Mouse (Mus musculus): Measurements from ENCODE around the gene Sgpp1.
"Not testable (repeated sequence)": the region's sequence is repeated elsewhere in the genome, so short reads cannot be mapped to it uniquely, and the experiment has no call there.

Gene Sgpp1

DNA sequence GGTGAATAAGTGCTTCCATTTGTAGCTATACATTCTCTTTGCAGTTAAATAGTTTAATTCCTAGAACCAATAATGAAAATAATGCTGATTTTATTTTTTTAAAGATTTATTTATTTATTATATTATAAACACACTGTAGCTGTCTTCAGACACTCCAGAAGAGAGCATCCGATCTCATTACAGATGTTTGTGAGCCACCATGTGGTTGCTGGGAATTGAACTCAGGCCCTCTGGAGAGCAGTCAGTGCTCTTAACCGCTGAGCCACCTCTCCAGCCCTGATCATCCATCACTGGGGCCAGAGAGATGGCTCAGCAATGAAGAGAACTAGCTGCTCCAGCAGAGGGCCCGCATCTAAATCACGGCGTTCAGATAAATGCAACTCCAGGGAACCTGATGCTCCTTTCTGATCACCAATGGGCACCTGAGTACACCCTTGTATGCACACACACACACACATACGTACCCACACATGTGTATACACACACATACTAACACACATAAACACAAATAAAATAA lies 3.5 kb downstream of the Sgpp1 start:
- peak in 1 of 2 experiments; percentile 11 for DNase-seq

DNA sequence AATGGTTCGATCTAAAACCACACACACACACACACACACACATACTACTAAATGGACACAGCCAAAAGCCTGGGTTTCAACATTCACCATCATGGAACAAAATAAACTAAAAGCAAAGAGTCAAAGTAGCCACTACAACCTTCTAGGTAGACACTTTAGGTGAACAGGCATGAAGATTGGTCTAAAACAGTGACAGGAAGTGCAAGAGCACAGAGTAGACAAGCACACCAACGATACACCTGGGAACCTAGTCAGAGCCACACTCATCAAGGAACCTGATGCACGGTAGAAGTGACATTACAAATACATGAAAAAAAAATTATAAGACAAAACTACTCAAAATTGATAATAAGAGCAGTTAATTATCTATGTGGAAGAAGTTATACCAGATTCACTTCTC lies 4.0 kb downstream of the Sgpp1 start:
- no peak for DNase-seq

DNA sequence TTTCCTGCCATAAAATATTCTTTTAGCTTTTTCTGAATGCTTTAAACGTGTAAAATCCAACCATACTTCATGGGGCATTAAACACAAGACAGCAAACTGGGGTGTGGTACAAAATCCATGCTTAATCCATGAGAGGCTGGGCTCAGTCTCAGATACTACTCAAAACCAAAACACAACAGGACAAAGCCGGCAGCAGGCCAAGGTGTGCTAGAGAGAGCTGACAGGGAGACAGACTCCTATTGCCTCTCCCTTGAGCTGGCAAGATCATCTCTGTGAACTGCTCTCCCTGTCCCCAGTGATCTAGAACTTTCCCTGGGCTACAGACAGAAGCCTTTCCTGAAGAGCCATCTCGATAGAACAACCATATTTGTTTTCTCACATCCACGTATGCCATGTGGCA lies 5.1 kb downstream of the Sgpp1 start:
- peak in 1 of 2 experiments; percentile 13 for DNase-seq

DNA sequence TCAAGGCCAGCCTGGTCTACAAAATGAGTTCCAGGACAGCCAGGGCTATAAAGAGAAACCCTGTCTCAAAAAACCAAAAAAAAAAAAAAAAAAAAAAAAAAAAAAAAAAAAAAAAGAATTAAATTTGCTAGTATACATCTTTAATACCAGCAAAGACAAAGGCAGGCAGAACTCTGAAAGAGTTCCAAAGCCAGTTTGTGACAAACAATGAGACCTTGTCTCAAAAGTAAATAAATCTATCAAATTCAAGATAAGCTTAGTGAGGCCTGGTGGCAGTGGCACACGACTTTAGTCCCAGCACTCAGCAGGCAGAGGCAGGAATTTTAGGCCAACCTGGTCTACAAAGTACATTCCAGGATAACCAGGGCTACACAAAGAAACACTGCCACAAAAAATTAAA lies 5.7 kb downstream of the Sgpp1 start:
- no peak for DNase-seq

DNA sequence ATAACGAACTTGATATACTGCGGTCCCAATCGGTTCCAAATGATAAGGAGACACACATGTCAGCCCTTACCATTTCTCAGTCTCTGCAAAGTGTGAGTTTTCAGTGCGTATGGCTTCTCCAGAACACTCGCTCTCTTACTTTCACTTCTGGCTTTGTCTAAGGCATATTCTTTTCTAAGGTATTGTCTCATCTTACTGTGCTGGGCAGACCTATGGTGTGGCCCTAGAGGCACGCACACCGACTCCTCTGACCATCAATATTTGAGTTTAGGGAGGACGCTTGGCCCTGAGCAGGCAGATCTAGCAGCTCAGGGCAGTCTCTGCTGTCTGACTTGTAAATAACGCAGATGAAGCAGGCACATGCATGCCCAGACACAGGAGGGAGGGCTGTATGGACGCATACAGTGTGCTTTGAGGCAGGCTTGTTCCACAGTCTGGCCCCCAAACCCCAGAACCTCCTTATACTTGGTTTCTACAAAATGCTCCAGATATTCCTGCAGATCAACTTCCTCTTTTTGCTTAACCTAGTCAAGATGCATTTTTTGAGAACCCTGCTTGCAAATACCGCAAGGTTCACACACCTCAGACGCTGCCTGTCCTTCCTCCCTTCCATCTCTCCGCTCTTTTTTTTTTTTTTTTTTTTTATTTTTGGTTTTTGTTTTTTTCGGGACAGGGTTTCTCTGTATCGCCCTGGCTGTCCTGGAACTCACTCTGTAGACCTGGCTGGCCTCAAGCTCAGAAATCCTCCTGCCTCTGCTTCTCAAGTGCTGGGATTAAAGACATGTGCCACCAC lies 8.0 kb downstream of the Sgpp1 start:
- no peak for DNase-seq

DNA sequence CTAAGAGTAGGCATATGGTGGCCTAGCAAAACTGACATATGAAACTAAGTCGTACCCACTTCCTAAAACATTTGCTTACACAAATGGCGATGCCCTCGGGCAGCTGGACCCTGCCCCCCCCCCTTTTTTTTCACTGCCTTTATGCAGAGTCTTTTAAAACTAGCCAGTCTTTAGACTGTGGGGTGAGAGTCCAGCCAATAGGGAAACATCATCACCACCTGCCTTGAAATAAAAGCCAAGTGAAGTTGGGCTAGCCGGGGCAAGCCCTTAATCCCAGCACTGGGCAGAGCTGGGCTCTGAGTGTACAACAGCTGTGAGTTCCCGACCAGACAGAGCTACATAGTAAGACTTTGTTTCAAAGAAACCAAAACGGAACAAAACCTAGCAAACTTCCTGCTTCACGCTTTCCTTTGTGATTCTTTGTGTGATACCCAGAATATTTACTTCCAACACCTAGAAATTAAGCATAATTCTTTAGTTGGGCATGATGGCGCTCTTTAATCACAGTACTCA lies 9.1 kb downstream of the Sgpp1 start:
- no peak for DNase-seq

DNA sequence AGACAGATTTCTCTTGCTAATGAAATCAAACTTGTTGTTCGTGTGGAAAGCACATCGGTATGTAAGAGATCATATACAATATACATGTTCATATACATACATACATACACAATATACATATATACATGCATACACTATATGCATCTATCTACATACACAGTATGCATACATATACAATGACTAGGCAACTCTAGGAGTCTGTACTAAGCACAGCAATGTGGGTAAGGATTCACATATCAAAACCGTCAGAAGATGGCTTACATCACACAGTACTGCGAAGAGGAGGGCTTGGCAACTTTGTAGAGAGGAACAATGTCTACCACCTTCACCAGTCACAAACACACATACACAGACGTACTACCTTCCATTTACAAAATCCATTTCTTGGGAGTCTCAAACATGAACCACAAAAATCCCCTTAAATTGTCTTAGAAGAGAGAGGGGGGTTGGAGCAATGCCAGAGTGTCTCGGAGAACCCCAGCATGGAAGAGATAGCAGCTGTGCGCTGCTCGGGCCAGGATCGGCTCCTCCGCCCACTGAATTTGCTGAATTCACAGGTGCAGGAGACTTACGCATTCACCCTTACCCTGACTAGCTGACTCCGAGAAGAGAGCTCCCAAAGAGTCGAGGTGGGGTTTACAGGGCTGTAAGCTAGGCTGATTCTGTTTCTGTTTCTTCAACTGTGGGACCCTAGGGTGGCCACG lies 10.8 kb downstream of the Sgpp1 start:
- no peak for DNase-seq

DNA sequence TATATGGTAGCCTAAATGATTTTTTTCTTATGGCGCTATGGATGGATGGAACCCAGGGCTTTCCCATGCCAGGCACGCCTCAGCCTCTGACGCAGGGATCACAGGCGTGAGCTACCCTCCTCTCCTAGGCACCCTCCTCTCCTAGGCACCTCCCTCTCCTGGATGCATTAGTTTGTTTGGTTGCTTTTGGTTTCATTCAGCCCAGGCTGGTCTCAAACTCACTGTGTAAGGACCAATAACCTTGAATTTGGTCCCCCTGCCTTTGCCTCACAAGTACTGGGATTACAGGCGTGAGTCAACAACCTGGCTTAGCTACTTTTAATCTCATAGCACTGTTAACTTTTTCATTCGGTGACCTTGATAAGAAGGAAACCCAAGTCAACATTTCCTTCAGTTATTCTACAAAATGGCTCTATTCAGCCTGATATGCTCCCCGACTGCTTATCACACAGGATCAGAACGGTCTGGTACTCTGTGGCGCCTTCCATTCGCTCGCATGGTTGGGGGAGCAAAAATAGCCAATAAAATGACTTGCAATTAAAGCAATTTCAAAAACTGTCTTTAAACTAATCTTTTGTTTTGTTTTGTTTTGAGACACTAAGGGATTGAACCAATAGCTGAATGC lies 11.6 kb downstream of the Sgpp1 start:
- no peak for DNase-seq

DNA sequence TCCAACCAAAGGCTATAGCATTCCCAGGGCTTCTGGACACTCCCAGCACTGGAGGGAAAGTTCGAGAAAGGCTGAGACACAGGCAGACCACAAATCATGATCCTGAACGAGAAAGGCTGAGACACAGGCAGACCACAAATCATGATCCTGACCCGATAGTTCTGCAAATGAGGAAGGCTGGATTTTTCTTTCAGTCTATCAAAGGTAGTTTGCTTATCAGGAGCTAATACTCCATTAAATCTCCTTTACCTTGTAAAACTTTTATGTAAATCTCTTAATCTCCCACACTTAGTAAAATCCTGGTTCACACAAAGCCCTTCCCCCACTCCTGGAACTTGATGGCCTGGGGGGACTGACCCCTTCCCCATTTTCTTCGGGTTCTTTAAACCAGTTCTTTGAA lies 13.6 kb downstream of the Sgpp1 start:
- DNase-seq: no peak

DNA sequence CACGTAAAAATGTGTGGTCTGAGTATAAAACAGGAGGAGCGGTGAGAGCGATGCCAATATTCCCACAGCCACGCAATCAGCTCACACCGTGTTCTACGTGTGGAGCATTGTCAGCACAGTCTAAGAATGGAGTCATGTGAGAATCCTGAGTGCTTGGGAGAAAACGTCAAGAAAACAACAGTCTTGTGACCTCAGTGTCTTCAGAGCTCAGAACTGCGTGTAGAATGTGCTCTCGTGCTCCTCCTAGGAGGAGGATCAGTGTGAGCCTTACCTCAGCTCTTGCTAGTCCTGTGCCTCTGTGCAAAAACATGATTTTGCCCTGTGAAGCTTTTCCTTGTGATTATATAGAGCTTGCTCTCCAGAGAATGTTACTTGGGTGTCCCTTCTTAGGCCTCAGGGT lies 14.5 kb downstream of the Sgpp1 start:
- no peak for DNase-seq

DNA sequence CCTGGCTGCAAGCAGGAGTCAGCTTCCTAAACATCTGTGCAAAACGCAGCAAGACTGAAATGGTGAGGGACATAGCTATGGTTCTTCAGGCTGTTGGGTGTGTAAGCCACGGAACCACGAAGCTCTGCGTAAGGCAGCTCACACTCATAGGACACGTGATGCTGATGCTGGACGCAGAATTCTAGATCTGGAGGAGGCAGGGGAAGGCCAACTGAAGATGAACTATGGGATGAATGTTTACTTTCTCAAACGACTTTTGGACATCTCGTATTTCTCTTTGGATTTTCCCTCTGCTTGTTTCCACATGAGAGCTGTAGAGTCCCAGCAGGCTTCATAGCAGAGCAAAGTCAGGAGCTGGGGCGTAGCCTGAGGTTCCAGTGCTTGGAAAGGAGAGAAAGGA lies 21.9 kb downstream of the Sgpp1 start:
- DNase-seq: no peak

DNA sequence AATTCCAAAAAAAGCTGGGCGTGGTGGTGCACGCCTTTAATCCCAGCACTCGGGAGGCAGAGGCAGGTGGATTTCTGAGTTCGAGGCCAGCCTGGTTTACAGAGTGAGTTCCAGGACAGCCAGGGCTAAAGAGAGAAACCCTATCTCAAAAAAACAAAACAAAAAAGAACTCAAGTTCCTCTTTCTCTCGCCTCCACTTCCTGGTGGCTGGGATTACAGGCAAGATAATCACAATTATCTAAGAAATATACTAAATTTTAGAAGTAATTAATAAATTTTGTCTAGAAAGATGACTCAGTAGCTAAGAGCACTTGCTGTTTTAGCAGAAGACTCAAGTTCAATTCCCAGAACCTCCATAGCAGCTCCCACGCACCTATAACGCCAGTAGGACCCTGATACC lies 22.6 kb downstream of the Sgpp1 start:
- DNase-seq: not testable (repeated sequence)

DNA sequence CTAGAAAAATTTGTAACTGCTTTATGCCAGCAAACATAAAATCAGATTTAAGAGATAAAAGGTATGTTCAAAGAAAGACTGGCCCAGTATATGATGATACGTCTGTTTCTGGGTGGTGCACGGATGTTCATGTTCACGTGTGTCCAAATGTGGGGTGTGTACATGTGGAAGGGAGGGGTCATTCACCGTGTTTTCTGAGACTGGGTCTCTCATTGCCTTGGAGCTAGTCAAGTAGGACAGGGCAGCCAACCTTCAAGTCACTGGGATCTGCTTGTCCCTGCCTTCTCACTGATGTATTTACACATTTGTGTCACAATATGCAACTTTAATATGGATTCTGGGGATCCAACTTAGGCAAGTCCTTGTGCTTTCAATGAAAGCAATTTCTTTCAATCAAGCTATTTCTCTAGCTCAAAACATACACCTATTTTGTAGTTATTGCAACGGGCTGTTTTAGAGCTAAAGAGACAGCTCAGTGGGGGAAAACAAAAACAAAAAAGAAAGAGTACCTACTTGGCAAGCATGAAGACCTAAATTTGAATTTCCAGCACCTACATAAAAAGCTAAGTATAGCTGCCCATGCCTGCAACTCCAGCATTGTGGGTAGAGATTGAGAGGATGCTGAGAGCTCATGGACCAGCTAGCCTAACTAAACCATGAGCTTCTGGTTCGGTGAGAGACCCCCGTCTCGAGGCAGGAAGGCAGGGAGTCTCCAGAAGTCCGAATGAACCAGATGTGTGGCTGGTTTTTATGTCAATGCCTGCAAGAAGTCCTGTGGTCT lies 24.7 kb downstream of the Sgpp1 start:
- DNase-seq: no peak

DNA sequence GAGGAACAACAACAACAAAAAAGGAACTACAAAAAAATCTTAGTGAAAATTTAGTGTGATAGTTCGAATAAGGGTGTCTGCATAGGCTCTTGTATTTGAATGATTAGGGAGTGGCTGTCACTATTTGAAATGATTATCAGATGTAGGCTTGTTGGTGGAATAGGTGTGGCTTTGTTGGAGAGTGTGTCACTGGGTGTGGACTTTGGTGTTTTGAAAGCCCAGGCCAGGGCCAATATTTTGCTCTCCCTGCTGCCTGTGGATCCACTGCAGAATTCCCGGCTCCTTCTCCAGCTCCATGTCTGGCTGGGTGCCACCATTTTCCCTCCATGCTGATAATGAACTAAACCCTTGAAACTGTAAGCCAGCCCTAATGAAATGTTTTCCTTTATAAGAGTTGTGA lies 26.0 kb downstream of the Sgpp1 start:
- no peak for DNase-seq

DNA sequence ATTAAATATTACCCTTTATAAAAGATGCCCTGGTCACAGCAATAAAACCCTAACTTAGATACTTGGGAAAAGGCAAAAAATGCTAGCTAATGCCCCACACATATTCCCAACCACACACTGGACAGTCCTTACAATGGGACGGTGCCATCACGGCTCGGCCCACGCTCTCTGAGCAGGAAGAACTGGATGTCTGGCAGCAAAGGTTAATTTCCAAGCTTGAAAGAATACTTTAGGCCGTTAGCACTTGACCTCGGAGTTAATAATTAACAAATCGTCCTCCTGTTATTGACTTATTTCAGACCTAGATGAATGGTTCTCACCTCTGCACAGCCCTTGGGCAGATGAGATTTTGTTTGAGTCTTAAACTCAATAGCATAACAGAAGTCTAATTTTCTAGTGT lies 28.9 kb downstream of the Sgpp1 start:
- no peak for DNase-seq

DNA sequence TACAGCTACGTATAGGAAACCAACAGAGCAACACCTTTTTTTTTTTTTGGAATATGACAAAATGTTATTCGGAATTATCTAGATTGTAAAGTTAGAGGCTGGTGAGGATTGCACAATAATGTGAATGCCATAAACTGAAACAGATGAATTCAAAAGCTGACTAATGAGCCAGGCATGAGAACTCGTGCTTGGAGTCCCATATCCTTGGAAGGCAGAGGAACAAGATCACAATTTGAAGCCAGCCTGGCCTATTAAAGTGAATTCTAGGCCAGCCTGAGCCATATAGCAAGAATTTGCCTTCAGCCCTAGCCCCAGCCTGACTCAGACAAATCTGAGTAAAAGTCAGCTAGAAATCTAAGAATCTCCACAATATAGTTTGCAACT lies 32.8 kb downstream of the Sgpp1 start:
- no peak for DNase-seq

DNA sequence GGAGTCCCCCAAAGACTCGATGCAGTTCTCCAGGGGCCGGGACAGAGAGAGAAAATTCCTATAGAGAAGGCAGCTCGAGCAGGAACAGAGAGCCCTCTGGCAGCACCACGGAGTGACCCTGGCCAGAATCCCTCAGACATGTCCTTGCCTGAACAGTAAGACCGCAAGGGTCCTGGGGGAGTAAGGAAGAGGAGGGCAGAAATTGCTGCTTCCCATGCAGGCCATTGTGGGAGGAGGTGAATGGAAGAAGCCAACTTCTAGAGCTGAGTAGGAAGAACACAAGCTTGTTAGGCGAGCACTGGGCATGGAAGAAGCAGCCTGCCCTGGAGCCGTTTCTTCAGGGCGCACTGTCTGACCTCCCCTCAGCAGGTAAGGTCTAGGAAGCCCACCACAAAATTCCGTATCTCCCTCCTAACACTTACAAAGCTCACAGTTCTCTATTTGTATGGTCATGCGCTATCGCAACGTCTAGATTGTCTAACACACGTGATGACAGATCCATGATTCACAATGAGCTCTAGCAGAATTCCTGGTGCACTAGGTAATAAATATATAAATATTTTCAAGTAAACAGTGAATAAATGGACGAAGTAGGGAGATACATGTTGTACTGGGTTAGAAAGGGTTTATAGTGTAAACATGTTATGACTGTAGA lies 33.3 kb downstream of the Sgpp1 start:
- DNase-seq: no peak

DNA sequence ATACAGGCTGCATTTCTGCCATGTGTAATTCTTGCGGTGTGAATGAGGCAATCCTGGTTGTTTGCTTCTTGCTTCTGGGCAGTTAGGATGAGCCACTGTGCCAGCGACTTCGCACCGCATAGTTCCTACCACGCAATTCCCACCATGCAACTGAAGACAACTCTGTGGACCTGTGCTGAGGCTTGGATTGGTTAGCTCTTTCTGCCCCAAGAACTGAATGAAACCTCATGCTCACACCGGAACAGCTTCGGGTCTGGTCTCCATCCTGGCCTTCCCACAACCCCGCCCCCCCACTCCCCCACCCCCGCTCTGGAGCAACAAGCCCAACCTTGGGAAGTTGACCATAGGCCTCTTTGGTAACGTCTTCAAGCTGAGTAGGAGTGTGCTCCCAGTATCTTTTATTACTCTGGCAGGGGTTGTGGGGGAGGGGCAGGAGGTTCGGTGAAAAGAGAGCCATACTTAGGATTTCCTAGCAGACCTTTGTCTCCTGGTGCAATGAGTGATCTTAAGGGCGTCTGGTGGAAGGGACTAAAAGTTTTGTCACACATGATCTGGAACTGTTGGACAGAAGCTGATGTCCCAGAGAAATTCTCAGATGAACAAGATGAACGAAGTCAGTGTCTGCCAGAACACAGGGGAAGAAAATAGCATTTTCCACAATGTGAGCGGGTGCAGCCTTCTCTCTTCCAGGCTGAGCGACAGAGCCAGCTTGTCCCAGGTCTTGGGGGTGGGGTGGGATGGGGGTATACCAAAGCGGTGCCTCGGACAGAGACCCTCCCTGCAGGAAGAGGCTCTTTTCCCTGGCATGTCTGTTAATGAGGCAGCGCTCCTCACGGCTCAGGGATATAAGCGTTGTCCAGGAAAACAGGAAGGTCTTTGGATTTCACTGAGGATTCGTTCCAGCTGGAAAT lies 34.1 kb downstream of the Sgpp1 start:
- DNase-seq: no peak

DNA sequence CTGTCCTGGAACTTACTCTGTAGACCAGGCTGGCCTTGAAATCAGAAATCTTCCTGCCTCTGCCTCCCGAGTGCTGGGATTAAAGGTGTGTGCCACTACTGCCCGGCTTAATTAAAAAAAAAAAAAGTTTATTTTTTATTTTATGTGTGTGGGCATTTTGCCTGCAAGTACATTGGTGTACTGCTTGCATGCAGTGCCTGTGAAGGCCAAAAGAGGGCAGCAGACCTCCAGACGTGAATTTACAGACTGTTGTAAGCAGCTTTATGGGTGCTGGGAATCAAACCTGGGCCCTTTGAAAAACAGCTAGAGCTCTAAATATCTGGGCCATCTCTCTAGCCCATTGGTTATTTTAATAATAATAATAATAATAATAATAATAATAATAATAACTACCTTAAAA lies 36.8 kb downstream of the Sgpp1 start:
- no peak for DNase-seq

DNA sequence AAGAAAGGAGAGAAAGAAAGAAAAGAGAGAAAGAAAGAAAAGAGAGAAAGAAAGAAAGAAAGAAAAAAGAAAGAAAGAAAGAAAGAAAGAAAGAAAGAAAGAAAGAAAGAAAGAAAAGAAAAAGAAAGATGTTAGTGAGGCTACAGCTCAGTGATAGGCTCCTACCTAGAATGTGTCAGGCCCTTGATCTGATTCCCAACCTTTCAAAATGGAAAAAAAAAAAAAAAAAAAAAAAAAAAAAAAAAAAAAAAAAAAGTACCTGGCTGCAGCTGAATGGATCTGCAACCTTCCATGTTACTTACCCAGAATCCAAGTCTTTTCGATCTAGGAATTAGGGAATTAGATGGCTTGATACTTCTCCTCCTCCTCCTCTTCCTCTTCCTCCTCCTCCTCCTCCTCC lies 39.7 kb downstream of the Sgpp1 start:
- DNase-seq: not testable (repeated sequence)

DNA sequence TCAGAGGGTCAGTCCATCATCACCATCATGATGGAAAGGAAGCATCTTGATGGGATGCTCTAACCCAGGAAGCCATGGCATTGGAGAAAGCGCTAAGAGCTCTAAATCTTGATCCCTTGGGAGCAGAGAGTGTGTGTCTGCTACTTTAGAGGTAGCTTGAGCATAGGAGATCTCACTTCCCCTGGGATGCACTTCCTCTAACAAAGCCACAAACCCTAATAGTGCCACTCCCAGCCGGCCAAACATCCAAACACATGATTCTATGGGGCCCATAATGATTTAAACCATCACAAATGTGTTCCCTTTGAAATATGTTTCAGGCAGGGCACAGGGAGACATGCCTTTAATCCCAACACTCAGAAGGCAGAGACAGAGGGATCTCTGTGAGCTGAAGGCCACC lies 46.5 kb downstream of the Sgpp1 start:
- DNase-seq: no peak
